In genomic region chr5:112560869-112561499, GRCm38 (mm10) we compare ENCODE assay signal across 15 mouse cellular contexts. TPM values are rescaled to one million over a fixed set of nuclear protein-coding genes. Genes with fewer than 3 reads are reported as not detected.
A peak's percentile ranks its signal among the peaks of the same experiment; 100 is the strongest.
DNase-seq lines count a peak whose midpoint lies in the region; ATAC-seq and TF ChIP-seq lines count a peak whose summit lies in the region.
"Had no signal": no experiment of that assay in that cellular context is flagged by ENCODE, and none has a peak within 500 bp of the region (broad histone marks: within the 10 kb centered on the region; RNA-seq: fewer than 3 reads in every experiment).

No protein-coding gene starts in this region.

- no peak overlapping the region for H3K4me3 ChIP-seq in left cerebral cortex, adult 2 months
- no peak overlapping the region for H3K4me3 ChIP-seq in hindbrain, embryonic 10.5 days
- no peak overlapping the region for H3K4me3 ChIP-seq in midbrain, embryonic 12.5 days
- no peak overlapping the region for H3K4me3 ChIP-seq in olfactory bulb, adult 2 months (ENCODE audit: insufficient read depth, low read depth, low read length)
- H3K4me3 ChIP-seq: heart, embryonic 13.5 days had no signal

- TF ChIP-seq CTCF in left cerebral cortex, adult 2 months (IDR thresholded peaks at IDR 0.05) = no peak
- TF ChIP-seq CTCF in olfactory bulb, adult 2 months (IDR thresholded peaks at IDR 0.05; ENCODE audit: insufficient read depth, low read depth, low read length) = no peak

- peaks cover 38% of the 10 kb centered on the region for H3K4me1 ChIP-seq in hindbrain, embryonic 10.5 days (replicated peaks)
- H3K4me1 ChIP-seq in midbrain, embryonic 12.5 days = peaks cover 27% of the 10 kb centered on the region
- H3K4me1 ChIP-seq in olfactory bulb, adult 2 months (ENCODE audit: control insufficient read depth, insufficient read depth, low read length) = peaks cover 39% of the 10 kb centered on the region
- H3K4me1 ChIP-seq: heart, embryonic 13.5 days had no signal

- TF ChIP-seq POLR2A in olfactory bulb, adult 2 months (IDR thresholded peaks at IDR 0.05; ENCODE audit: insufficient read depth, low read depth, low read length) = no peak

- peak; percentile 70 for ATAC-seq in midbrain, embryonic 12.5 days (ENCODE audit: low FRiP score, low read depth)

- no peaks in the 10 kb centered on the region for H3K36me3 ChIP-seq in hindbrain, embryonic 10.5 days
- no peaks in the 10 kb centered on the region for H3K36me3 ChIP-seq in midbrain, embryonic 12.5 days
- H3K36me3 ChIP-seq: heart, embryonic 13.5 days had no signal

- H3K9ac ChIP-seq in midbrain, embryonic 12.5 days (replicated peaks) = no peak overlapping the region
- H3K9ac ChIP-seq: heart, embryonic 13.5 days; lung, embryonic 14.5 days had no signal

- intact Hi-C loops in left cerebral cortex, adult 2 months (cut with DNase I) = loop anchor here (5.0 kb wide), 1 partner anchor 59 kb away; no protein-coding TSS in a partner anchor

- peaks cover 31% of the 10 kb centered on the region for H3K27me3 ChIP-seq in hindbrain, embryonic 10.5 days (ENCODE audit: insufficient read depth, poor library complexity, severe bottlenecking)
- H3K27me3 ChIP-seq in midbrain, embryonic 12.5 days = peaks cover 17% of the 10 kb centered on the region

- no peaks in the 10 kb centered on the region for H3K9me3 ChIP-seq in hindbrain, embryonic 10.5 days
- no peaks in the 10 kb centered on the region for H3K9me3 ChIP-seq in midbrain, embryonic 12.5 days
- H3K9me3 ChIP-seq: heart, embryonic 13.5 days had no signal

- DNase-seq in left cerebral cortex, adult 2 months (ENCODE audit: extremely low spot score in 1 of 2, low spot score in 2 of 2) = no peak
- DNase-seq in left cerebral cortex, adult 18-20 months (ENCODE audit: low spot score in 2 of 2) = no peak
- DNase-seq in hindbrain, embryonic 10.5 days (ENCODE audit: low spot score) = no peak
- DNase-seq in heart, adult 11 months = no peak
- DNase-seq in gastrocnemius, adult 18-20 months (ENCODE audit: low spot score) = no peak
- no peak for DNase-seq in adrenal gland, adult (ENCODE audit: inconsistent age in 2 of 2, low spot score in 1 of 2)
- DNase-seq: adrenal gland, adult 2 months; cerebellum, adult 2 months; gastrocnemius, postnatal 10 days; lung, embryonic 14.5 days; thymus, adult 18-20 months had no signal

- H3K27ac ChIP-seq in left cerebral cortex, adult 2 months = peak overlapping the region; percentile 36
- H3K27ac ChIP-seq in hindbrain, embryonic 10.5 days = peak overlapping the region; percentile 51; the same call in 1 of the 2 replicates
- peak overlapping the region; percentile 1; the same call in 1 of the 2 replicates for H3K27ac ChIP-seq in midbrain, embryonic 12.5 days (replicated peaks)
- peak overlapping the region; percentile 10; the same call in 1 of the 2 replicates for H3K27ac ChIP-seq in olfactory bulb, adult 2 months (ENCODE audit: insufficient read depth, low read depth, low read length)
- H3K27ac ChIP-seq: heart, embryonic 13.5 days had no signal

- WGBS in hindbrain, embryonic 10.5 days = 51% methylated on average over 15 of the region's 15 CpGs
- WGBS in midbrain, embryonic 12.5 days = 28% methylated on average over 15 of the region's 15 CpGs
- WGBS in olfactory bulb, adult 2 months = 42% methylated on average over 15 of the region's 15 CpGs

- H3K4me2 ChIP-seq in midbrain, embryonic 12.5 days (replicated peaks) = no peak overlapping the region
- H3K4me2 ChIP-seq: heart, embryonic 13.5 days; lung, embryonic 14.5 days had no signal

RNA-seq across cellular contexts. Expression of gene Sez6l, which starts 16.0 kb away (rescaled TPM):
- 100 to 1,000 TPM; 174 to 177 TPM for total RNA-seq in left cerebral cortex, adult 2 months (2021)
- 100 to 1,000 TPM; 141 to 148 TPM for total RNA-seq in left cerebral cortex, adult 18-20 months (2021)
- polyA plus RNA-seq in hindbrain, embryonic 10.5 days (2016; fragmentation: Nextera tagmentation; extraction: Ambion mirVana) = 1.4 and 6.0 TPM in 2 replicates
- polyA plus RNA-seq in midbrain, embryonic 12.5 days (2016; fragmentation: Nextera tagmentation; extraction: Ambion mirVana) = 16.4 and 18.7 TPM in 2 replicates
- polyA plus RNA-seq in olfactory bulb, adult 2 months (2012; ENCODE audit: insufficient read depth, insufficient read length, low replicate concordance, missing spikeins) = 99.7 TPM in 1 of 2 replicates, not detected in the other
- total RNA-seq in gastrocnemius, adult 18-20 months (2021) = under 1 TPM in 1 of 2 experiments, not detected in 1; 0.02 TPM
- total RNA-seq: neutrophil, adult 5-6 weeks had no signal

Comparison
In these comparisons a context has a peak if more than half of its experiments do, and no peak if none do; other contexts are left out.
1. H3K27ac ChIP-seq: peak in every context shown above with its lines; median percentile 51 in hindbrain, embryonic 10.5 days; 36 in left cerebral cortex, adult 2 months; 10 in olfactory bulb, adult 2 months; 1 in midbrain, embryonic 12.5 days.
2. RNA of gene Sez6l, which starts 16.0 kb away (total RNA-seq): 174 to 177 TPM in left cerebral cortex, adult 2 months and 141 to 148 TPM in left cerebral cortex, adult 18-20 months; 0.02 TPM in gastrocnemius, adult 18-20 months; every median in the first group is over 100 times any median in the second.